Mouse (Mus musculus): ENCODE data around the gene Tcf25.

DNA sequence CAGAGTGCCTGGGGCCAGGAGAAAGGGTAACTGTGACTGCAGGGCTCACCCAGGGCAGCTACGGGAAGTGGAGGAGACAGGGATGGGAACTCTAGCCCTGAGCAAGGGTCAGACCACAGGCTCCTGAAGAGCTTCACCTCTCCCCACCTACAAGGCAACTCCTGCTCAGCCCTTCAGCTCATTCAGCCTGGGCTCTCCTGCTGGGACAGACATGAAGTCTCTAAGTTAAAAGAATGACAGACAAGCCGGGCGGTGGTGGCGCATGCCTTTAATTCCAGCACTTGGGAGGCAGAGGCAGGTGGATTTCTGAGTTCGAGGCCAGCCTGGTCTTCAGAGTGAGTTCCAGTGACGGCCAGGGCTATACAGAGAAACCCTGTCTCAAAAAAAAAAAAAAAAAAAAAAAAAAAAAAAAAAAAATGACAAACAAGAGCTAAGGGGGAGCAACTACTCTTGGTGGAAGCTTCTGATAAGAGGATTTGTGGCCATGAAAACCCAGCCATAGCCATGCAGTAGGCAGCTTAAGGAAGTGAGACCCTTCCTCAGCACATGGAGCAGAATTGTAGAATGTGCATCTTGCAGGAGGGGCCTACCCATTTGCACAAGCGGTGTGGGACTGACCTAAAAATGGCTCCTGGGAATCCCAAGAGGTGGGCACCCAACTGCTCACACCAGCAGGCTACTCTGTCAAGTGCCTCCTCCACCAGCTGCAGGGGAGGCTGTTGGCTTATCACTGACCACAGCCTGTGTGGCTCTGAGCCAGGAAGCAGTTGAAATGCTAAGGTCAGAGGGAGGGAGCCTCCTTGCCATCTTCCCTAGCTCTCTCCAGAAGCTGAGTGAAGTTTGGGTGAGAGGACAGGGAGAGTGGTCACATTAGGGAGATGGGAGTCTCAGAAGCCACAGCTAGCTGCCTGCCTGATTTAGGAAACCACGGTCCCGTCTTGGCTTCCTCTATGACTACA is 35.3 kb downstream of the Tcf25 start:
- TF ChIP-seq CTCF (IDR thresholded peaks at IDR 0.05; ENCODE audit: borderline replicate concordance, insufficient read depth, low read length) = no peak
- TF ChIP-seq POLR2A (IDR thresholded peaks at IDR 0.05; ENCODE audit: low read depth, low read length) = no peak
